Mouse (Mus musculus): Measurements from ENCODE around the gene Frg2f1. TPM values are rescaled to one million over a fixed set of nuclear protein-coding genes. Genes with fewer than 3 reads are reported as not detected.
"Not testable (repeated sequence)": the region's sequence is repeated elsewhere in the genome, so short reads cannot be mapped to it uniquely, and the experiment has no call there.

Gene Frg2f1
- 7.4 and 10.9 TPM in 2 replicates for polyA plus RNA-seq (2012; ENCODE audit: insufficient read depth, insufficient read length, missing spikeins)

DNA sequence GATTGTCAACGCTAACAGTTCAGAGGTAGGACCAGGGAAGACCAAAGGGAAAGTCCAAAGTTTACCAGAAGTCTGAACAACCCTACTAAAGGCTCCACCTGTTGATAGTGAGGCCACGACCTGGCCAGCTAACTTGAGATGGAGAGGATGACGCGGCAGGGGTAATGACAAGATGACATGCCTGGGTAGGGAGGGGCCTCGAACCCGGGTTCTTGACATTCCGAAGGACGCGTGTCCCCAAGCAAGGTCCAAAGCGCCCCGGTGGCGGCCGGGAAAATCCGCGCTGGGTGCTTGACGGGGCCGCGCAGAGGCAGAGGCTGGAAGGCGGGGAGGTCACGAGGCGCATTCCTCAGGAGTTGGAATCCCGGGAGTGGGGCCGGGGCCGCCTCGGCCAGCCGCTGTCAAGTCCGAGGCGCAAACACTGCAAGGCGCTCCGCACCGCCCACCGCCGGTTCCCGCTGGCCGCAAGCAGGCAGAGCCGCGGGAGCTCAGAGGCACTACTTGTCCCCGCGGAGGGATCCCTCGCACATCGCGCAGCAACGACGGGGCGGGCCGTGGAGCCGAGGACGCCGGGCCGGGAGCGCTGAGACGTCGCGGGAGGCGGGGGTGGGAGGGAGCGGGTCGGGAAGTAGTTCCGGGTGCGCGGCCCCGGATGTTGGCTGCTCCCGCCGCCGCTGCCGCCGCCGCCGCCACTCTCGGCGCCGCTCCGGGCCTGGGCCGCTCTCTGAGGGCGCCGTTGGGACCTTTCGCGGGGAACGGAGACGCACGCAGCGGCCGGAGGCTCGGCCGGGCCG is at the start of gene Frg2f1:
TSS of gene Frg2f1 (minus strand) at position 499 of the 794 bp plus-strand sequence.
- Histone ChIP-seq H3K4me1 (ENCODE audit: control insufficient read depth, insufficient read depth, insufficient read length, low read length) (peaks cover 6% of the 10 kb centered on the region), H3K27ac (replicated peaks; ENCODE audit: low read depth, low read length) (peak within 1 kb of the TSS; percentile 88), H3K4me3 (ENCODE audit: insufficient read depth, low read depth, low read length) (peak within 1 kb of the TSS; percentile 94)

DNA sequence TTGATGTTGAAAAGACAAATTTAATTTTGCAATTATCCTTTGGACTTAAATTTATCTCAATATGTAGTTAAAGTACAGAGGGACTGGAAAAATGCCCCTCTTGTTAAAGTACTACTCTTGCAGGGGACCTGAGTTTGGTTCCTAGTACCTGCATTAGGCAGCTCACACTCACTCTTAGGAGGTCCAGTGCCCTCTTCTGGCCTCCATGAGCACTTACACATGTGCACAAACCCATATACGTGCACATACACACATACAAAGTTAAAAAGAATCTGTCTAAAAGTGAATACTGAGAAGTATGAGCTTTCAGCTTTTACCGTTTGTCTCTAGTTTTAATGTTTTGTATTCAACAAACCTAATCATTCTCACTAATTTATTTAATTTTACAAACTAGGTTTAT is 48.7 kb upstream of the Frg2f1 start:
- H3K4me1 ChIP-seq (ENCODE audit: control insufficient read depth, insufficient read depth, insufficient read length, low read length): no peaks in the 10 kb centered on the region
- H3K27ac ChIP-seq (replicated peaks; ENCODE audit: low read depth, low read length): no peak overlapping the region
- no peak overlapping the region for H3K4me3 ChIP-seq (ENCODE audit: insufficient read depth, low read depth, low read length)

DNA sequence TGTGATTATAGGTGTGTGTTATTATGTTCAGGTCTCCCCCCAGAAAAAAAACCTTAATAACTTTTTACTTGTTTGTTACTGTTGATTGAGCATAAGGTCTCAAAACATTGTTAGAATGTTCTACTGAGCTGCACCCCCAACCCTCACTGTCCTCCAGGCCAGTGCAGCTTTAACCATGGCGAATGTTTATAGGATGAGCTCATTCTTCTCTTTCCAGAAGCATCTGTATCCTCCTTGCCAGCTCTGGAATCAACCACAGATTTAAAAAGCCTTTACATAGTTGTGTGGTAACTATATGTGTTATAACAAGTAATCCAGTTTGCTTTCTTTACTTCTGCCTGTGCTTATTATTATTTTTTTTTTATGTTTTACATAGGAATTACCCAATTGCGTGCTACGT is 36.1 kb upstream of the Frg2f1 start:
- Histone ChIP-seq H3K27ac (replicated peaks; ENCODE audit: low read depth, low read length) (no peak overlapping the region), H3K4me1 (ENCODE audit: control insufficient read depth, insufficient read depth, insufficient read length, low read length) (no peaks in the 10 kb centered on the region), H3K4me3 (ENCODE audit: insufficient read depth, low read depth, low read length) (no peak overlapping the region)

DNA sequence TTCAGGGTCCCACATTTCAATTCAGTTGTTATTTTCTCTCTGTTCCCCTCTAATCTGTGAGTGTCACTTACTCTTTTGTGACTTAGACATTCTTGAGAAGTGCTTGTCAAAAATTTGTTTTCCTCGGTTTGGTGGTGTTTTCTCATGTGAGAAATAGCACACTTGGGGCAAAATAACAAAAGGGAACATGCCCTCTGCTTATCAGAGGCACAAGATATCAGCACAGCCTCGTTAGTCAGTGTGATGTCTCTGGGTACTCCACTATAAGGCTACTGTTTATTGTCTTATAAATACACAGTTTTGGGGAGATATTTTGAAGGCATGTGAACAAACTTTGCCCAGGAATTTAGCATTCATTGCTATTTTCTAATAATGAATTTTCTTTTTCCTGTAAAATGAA is 35.2 kb upstream of the Frg2f1 start:
- Histone ChIP-seq H3K4me3 (ENCODE audit: insufficient read depth, low read depth, low read length) (no peak overlapping the region), H3K4me1 (ENCODE audit: control insufficient read depth, insufficient read depth, insufficient read length, low read length) (no peaks in the 10 kb centered on the region)

DNA sequence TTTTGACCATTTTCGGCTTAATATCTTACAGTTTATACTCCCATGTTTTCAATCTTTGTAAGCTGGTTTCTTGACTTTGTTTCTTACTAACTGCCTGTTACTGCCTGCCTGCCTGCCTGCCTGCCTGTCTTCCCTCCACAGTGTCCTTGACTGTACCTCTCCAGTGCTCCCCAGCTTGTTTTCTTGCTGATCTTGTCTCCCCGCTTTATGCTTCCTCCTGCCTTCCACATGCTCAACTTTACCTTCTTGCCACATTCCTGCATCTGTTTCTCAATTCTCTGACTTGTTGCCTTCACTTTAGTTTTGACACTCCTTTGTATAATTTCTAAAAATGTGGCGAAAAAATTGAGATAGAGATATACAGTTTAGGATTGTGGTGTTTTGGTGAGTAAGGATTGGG is 33.4 kb upstream of the Frg2f1 start:
- Histone ChIP-seq H3K27ac (replicated peaks; ENCODE audit: low read depth, low read length) (no peak overlapping the region), H3K4me1 (ENCODE audit: control insufficient read depth, insufficient read depth, insufficient read length, low read length) (no peaks in the 10 kb centered on the region), H3K4me3 (ENCODE audit: insufficient read depth, low read depth, low read length) (no peak overlapping the region)

More for the DNA sequence above, 35.2 kb upstream of the Frg2f1 start:
- no peak overlapping the region for H3K27ac ChIP-seq (replicated peaks; ENCODE audit: low read depth, low read length)

DNA sequence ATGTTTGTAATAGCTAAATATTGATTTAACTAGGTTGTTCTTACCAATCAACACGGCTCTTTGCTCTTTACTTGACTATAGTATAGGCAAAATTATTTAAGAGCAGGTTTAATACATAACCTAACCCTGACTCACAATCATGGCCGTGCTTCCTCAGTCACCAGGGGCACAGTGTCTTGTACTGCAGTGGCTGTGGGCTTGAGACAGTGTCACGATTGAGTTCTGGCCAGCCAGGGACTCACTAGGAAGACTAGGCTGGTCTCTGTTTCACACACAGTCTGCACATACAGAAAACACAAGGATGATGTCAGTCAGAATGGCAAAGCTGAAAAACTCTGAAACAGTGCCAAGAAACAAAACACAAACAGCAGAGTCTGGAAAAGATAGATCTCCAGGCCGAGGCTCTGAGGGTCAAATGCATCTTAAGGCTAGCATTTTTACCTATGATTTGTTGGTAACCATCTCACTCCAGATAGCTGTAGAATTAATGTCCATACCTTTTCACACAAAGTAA is 27.1 kb upstream of the Frg2f1 start:
- Histone ChIP-seq H3K27ac (replicated peaks; ENCODE audit: low read depth, low read length) (no peak overlapping the region), H3K4me3 (ENCODE audit: insufficient read depth, low read depth, low read length) (no peak overlapping the region), H3K4me1 (ENCODE audit: control insufficient read depth, insufficient read depth, insufficient read length, low read length) (no peaks in the 10 kb centered on the region)

DNA sequence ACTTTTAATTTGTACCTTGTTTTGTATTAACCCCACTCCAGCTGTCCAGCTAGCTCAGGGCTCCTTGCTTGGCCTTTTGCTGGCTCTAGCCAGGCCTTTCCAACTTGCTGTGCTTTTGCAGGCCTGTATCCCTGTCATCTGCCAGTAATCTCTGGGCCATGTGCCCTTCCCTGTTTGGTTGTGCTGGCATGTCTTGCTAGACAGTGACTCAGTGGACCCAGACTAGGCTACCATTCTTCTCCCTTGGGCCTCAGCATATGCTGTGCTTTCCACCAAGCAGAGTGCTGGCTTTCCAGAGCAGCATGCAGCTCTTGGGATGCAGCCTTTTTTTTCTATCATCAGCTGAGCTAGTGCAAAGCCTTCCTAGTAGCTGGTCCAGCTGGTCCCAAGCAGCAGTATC is 23.8 kb upstream of the Frg2f1 start:
- Histone ChIP-seq H3K4me1 (ENCODE audit: control insufficient read depth, insufficient read depth, insufficient read length, low read length) (no peaks in the 10 kb centered on the region; the same call in none of the 2 replicates), H3K4me3 (ENCODE audit: insufficient read depth, low read depth, low read length) (no peak overlapping the region), H3K27ac (replicated peaks; ENCODE audit: low read depth, low read length) (no peak overlapping the region)

DNA sequence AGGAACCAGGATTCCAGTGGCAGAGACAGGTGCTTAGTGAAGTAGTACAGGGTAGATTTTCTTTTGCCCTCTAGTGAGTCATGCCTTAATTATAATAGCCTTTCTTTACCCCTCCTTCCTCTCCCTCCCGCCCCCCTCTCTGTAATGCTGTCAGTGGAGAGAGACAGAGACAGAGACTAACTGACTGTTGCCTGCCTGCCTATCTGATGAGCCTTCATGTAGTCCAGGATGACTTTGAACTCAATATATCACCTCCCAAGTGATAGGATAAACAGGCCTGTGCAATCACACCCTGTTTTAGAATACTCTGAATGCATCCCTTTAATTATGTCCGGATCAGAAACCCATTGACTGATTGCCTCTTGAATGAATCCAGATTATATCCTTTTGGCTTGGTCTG is 16.1 kb upstream of the Frg2f1 start:
- Histone ChIP-seq H3K4me3 (ENCODE audit: insufficient read depth, low read depth, low read length) (no peak overlapping the region), H3K27ac (replicated peaks; ENCODE audit: low read depth, low read length) (no peak overlapping the region), H3K4me1 (ENCODE audit: control insufficient read depth, insufficient read depth, insufficient read length, low read length) (no peaks in the 10 kb centered on the region; the same call in none of the 2 replicates)

DNA sequence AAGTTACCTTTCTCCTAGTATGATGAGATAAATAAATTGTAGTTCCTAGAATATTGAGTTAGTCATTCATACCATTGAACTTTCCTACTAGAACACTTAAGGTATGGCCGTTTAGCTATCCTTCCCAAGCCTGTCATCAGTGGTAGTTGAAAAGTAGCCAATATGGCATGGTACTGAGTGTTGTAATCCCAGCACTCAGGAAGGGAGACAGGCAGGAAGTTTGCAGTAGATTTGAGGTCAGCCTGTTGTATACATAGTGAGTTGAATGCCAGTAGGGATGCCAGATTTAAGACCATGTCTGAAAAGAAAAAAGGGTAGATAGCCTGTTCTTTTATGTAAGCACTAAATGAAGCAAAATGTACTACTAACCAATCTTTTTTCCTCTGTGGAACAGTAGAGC is 11.5 kb upstream of the Frg2f1 start:
- no peak overlapping the region for H3K27ac ChIP-seq (replicated peaks; ENCODE audit: low read depth, low read length)
- no peaks in the 10 kb centered on the region; the same call in none of the 2 replicates for H3K4me1 ChIP-seq (ENCODE audit: control insufficient read depth, insufficient read depth, insufficient read length, low read length)
- H3K4me3 ChIP-seq (ENCODE audit: insufficient read depth, low read depth, low read length): no peak overlapping the region

DNA sequence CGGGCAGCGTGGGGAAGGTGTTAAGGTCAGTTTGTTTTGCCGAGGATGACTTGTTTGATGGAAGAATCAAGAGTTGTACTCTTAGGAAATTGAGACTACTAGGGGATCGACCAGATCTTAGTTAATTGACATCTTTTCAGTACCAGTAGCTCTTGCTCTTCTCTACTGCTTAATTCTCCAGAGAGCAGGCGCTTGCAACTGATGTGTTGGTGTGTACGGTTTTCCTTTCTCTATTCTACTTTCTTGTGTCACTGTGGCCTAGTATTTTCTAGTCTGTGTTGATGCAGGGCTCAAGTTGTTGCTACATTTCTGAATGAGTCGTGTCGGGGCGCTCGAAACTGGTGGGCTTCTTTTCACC is 1.2 kb upstream of the Frg2f1 start:
- Histone ChIP-seq H3K4me1 (ENCODE audit: control insufficient read depth, insufficient read depth, insufficient read length, low read length) (peaks cover 6% of the 10 kb centered on the region), H3K4me3 (ENCODE audit: insufficient read depth, low read depth, low read length) (peak overlapping the region; percentile 94), H3K27ac (replicated peaks; ENCODE audit: low read depth, low read length) (peak overlapping the region; percentile 45; the same call in 1 of the 2 replicates)

DNA sequence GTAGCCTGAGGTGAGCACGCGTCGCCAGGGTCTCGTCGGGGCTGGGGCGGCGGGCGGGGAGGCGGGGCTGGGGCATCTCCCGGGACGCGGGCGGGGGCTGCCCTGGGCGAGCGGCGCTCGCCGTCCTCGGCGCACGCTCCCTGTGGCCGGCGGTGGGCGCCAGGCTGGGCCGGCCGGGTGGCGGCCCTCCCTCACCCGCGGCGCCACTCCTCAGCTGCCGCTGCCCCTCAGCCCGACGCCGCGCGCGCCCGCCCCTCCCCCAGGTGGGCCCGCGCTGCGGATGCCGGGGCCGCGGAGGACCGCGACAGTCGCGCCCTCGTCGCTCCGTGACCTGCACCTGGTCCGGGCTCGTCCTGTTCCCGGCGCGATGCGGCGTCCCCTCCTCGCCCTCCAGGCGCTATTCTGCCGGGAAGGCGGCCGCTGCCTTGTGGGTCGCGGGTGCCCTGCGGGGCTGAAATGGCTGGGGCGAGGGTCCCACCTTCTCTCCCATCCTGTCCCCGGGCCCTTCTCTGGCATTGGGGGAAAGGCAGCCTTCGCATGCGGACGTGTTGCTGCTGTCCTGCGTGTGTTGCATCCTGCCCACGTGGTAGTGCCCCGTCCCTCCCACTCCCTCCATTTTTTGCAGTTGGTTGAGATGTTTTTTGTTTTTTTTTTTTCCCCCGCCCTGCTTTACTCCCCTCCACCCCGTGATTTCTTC is 655 bp upstream of the Frg2f1 start:
- Histone ChIP-seq H3K27ac (replicated peaks; ENCODE audit: low read depth, low read length) (peak overlapping the region; percentile 83), H3K4me1 (ENCODE audit: control insufficient read depth, insufficient read depth, insufficient read length, low read length) (peaks cover 6% of the 10 kb centered on the region), H3K4me3 (ENCODE audit: insufficient read depth, low read depth, low read length) (peak overlapping the region; percentile 94)

DNA sequence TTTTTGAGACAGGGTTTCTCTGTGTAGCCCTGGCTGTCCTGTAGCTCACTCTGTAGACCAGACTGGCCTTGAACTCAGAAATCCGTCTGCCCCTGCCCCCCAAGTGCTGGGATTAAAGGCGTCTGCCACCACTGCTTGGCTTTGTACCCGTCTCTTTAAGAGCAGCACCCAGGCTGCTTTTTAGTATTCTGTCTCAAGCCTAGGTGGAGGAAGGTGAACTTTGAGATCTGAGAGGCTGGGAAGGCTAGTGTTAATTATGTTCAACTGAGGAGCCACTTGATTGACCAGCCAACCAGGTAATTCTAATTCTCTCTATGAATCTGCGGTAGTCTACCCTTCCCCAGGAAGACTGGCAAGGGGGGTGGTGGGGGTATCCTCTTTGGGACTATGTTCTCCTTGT is 1.9 kb downstream of the Frg2f1 start:
- H3K4me3 ChIP-seq (ENCODE audit: insufficient read depth, low read depth, low read length): no peak overlapping the region
- H3K27ac ChIP-seq (replicated peaks; ENCODE audit: low read depth, low read length): no peak overlapping the region
- peaks cover 6% of the 10 kb centered on the region; the same call in 1 of the 2 replicates for H3K4me1 ChIP-seq (ENCODE audit: control insufficient read depth, insufficient read depth, insufficient read length, low read length)

DNA sequence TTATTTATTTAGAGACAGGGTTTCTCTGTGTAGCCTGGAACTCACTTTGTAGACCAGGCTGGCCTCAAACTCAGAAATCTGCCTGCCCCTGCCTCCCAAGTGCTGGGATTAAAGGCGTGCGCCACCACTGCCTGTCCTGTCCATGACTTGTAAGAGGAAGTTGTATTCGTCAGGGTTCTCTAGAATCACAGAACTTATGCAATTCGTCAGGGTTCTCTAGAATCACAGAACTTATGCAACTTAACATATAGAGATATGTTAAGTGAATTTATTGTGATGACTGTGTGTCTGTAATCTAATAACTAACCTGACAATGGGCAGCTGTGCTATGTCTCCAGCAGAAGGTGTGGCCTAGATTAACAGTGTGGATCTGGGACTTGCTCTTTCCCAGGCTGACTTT is 2.7 kb downstream of the Frg2f1 start, which contains the start of gene Foxj3:
TSS of gene Foxj3 (plus strand) at position 390 of the 400 bp plus-strand sequence.
- H3K4me1 ChIP-seq (ENCODE audit: control insufficient read depth, insufficient read depth, insufficient read length, low read length); H3K4me3 ChIP-seq (ENCODE audit: insufficient read depth, low read depth, low read length); H3K27ac ChIP-seq (replicated peaks; ENCODE audit: low read depth, low read length): not testable (repeated sequence)

DNA sequence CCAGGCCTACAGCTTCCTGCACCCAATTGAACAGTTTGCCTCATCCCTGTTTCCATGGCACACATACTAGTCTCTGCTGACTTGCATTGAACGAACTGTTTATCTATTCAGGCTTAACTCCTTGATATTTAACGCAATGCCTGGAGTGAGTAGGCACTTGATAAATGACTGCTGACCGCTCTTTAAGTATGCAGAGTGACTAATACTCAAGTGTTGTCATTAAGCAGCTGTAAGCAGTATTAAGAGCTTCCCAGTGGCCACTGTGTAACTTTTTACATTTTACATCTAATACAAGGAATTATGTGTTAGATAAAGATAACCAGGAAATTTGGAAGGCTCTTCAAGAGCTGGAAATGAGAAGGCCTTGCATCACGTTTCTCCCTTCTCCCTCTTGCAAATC is 4.2 kb downstream of the Frg2f1 start:
- Histone ChIP-seq H3K4me1 (ENCODE audit: control insufficient read depth, insufficient read depth, insufficient read length, low read length) (peaks cover 3% of the 10 kb centered on the region; the same call in 1 of the 2 replicates), H3K27ac (replicated peaks; ENCODE audit: low read depth, low read length) (no peak overlapping the region), H3K4me3 (ENCODE audit: insufficient read depth, low read depth, low read length) (no peak overlapping the region)

DNA sequence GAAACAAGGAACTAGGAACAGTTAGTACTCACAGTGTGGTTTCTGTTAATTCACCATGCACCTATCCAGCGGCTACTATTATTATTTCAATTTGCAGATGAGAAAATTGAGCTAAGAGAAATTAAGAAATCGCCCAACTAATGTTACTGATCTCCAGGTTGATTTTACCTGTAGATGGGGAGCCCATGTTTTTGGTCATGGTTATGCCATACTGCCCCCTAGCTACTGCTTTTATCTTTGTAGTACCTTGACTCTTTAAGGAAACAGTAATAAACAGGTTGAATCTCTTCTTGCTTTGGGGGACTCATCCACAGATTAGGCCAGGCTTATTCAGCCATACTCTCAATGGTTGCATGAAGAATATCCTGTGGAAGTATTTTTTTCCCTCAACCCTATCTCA is 7.5 kb downstream of the Frg2f1 start:
- H3K4me3 ChIP-seq (ENCODE audit: insufficient read depth, low read depth, low read length): no peak overlapping the region
- H3K27ac ChIP-seq (replicated peaks; ENCODE audit: low read depth, low read length): no peak overlapping the region
- no peaks in the 10 kb centered on the region for H3K4me1 ChIP-seq (ENCODE audit: control insufficient read depth, insufficient read depth, insufficient read length, low read length)
